Mouse (Mus musculus) embryonic stem cell, embryonic (primary cell): ENCODE results near the gene Atrip.

Experiments used
- CTCF ChIA-PET, 4 experiments: fragments of 300-600 bp in 2 of 4; fragments of 350-600 bp in 2 of 4; sonication (Branson Sonifier 250); formaldehyde crosslinking; loops; one replicate each; lab custom pipeline; 2022; ENCODE audit warnings: inconsistent platforms in 2 of 4; lab: Charles Lee
- POLR2A ChIA-PET, 4 experiments: fragments of 300-600 bp in 2 of 4; fragments of 350-600 bp in 2 of 4; sonication (Branson Sonifier 250); formaldehyde crosslinking; loops; one replicate each; lab custom pipeline; 2022; ENCODE audit warnings: antibody characterized with exemption in 4 of 4, inconsistent platforms in 1 of 4; lab: Charles Lee

Gene Atrip

GRCm38 (mm10) chr9:109073661-109074573 lies at the start of gene Atrip:
Gene Atrip (minus strand): TSS chr9:109074124.
- ChIA-PET CTCF (interaction anchor here (0.5 to 3.2 kb wide), 15 partner anchors 12 to 1202 kb away, joined by 3 to 14 read pairs (median 4); partner anchors contain the start of genes Trex1 (in 4 of the 4), Plxnb1 (in 1 of the 4) and Shisa5 (in 1 of the 4)), POLR2A (interaction anchor here (0.7 to 5.2 kb wide), 47 partner anchors 9 to 807 kb away, joined by 3 to 57 read pairs (median 5); partner anchors contain the start of genes Plxnb1 (in 3 of the 4), Trex1 (in 3 of the 4), Ccdc51 (in 2 of the 4) and Pfkfb4 (in 2 of the 4))

- POLR2A ChIA-PET = interaction anchor here in 3 of 4 experiments (0.9 to 1.9 kb wide), 8 partner anchors 9 to 37 kb away, joined by 3 to 7 read pairs (median 4); no protein-coding TSS in a partner anchor
- CTCF ChIA-PET = interaction anchor here (0.5 to 4.3 kb wide), 19 partner anchors 11 to 943 kb away, joined by 3 to 33 read pairs (median 6); partner anchors contain the start of genes Ccdc51 (in 1 of the 4), Tma7 (in 1 of the 4) and Trex1 (in 1 of the 4)
Measured at GRCm38 (mm10) chr9:109123266-109123665, 49.3 kb upstream of the Atrip start.

- CTCF ChIA-PET = interaction anchor here (0.5 to 4.3 kb wide), 22 partner anchors 10 to 943 kb away, joined by 3 to 33 read pairs (median 6); partner anchors contain the start of genes Ccdc51 (in 1 of the 4), Plxnb1 (in 1 of the 4), Tma7 (in 1 of the 4) and Trex1 (in 1 of the 4)
- POLR2A ChIA-PET = interaction anchor here in 3 of 4 experiments (0.6 to 1.9 kb wide), 10 partner anchors 16 to 275 kb away, joined by 3 to 7 read pairs (median 4); partner anchors contain the start of gene Plxnb1 (in 1 of the 3)
Measured at GRCm38 (mm10) chr9:109122553-109123085, 48.7 kb upstream of the Atrip start.

- ChIA-PET POLR2A (interaction anchor here in 3 of 4 experiments (0.6 to 1.5 kb wide), 8 partner anchors 25 to 278 kb away, joined by 3 to 6 read pairs (median 3); partner anchors contain the start of genes Ccdc51 (in 1 of the 3) and Tma7 (in 1 of the 3)), CTCF (interaction anchor here in 3 of 4 experiments (0.6 to 4.3 kb wide), 5 partner anchors 19 to 120 kb away, joined by 3 to 33 read pairs (median 3); no protein-coding TSS in a partner anchor)
Measured at GRCm38 (mm10) chr9:109120956-109121355, 47.0 kb upstream of the Atrip start.

GRCm38 (mm10) chr9:109119571-109119970 lies 45.6 kb upstream of the Atrip start:
- POLR2A ChIA-PET = interaction anchor here in 2 of 4 experiments (0.5 to 1.5 kb wide), 6 partner anchors 24 to 66 kb away, joined by 3 to 9 read pairs (median 4); partner anchors contain the start of genes Ccdc51 (in 1 of the 2), Plxnb1 (in 1 of the 2) and Tma7 (in 1 of the 2)
- CTCF ChIA-PET = interaction anchor here in 1 of 4 experiments (4.3 kb wide), 1 partner anchor 32 kb away, joined by 33 read pairs; no protein-coding TSS in a partner anchor

GRCm38 (mm10) chr9:109118106-109118505 lies 44.2 kb upstream of the Atrip start:
- ChIA-PET POLR2A (interaction anchor here (0.5 to 1.0 kb wide), 5 partner anchors 10 to 757 kb away, joined by 3 read pairs; partner anchors contain the start of gene Shisa5 (in 1 of the 4)), CTCF (interaction anchor here in 1 of 4 experiments (1.3 kb wide), 1 partner anchor 30 kb away, joined by 4 read pairs; no protein-coding TSS in a partner anchor)

GRCm38 (mm10) chr9:109116205-109116604 lies 42.3 kb upstream of the Atrip start:
- CTCF ChIA-PET = interaction anchor here in 1 of 4 experiments (1.1 kb wide), 1 partner anchor 28 kb away, joined by 3 read pairs; no protein-coding TSS in a partner anchor
- POLR2A ChIA-PET = interaction anchor here in 1 of 4 experiments (1.2 kb wide), 1 partner anchor 19 kb away, joined by 3 read pairs; no protein-coding TSS in a partner anchor

- POLR2A ChIA-PET = no interaction called here
- CTCF ChIA-PET = interaction anchor here in 1 of 4 experiments (1.0 kb wide), 1 partner anchor 26 kb away, joined by 3 read pairs; no protein-coding TSS in a partner anchor
Measured at GRCm38 (mm10) chr9:109114871-109115270, 40.9 kb upstream of the Atrip start.

GRCm38 (mm10) chr9:109114276-109114675 lies 40.4 kb upstream of the Atrip start:
- POLR2A ChIA-PET = interaction anchor here in 3 of 4 experiments (0.7 to 1.8 kb wide), 4 partner anchors 10 to 100 kb away, joined by 3 to 4 read pairs (median 4); partner anchors contain the start of gene Plxnb1 (in 1 of the 3)
- CTCF ChIA-PET = no interaction called here

- ChIA-PET POLR2A (interaction anchor here in 2 of 4 experiments (0.9 to 1.8 kb wide), 4 partner anchors 11 to 26 kb away, joined by 3 to 4 read pairs (median 4); partner anchors contain the start of gene Plxnb1 (in 1 of the 2)), CTCF (interaction anchor here in 1 of 4 experiments (2.1 to 2.4 kb wide), 2 partner anchors 9 to 26 kb away, joined by 7 to 11 read pairs; no protein-coding TSS in a partner anchor)
Measured at GRCm38 (mm10) chr9:109113331-109113730, 39.4 kb upstream of the Atrip start.

- POLR2A ChIA-PET = interaction anchor here in 2 of 4 experiments (0.6 to 1.1 kb wide), 3 partner anchors 11 to 23 kb away, joined by 3 read pairs; no protein-coding TSS in a partner anchor
- CTCF ChIA-PET = interaction anchor here in 2 of 4 experiments (0.6 to 2.4 kb wide), 4 partner anchors 11 to 974 kb away, joined by 3 to 11 read pairs (median 6); partner anchors contain the start of gene Plxnb1 (in 1 of the 2)
Measured at GRCm38 (mm10) chr9:109111591-109111990, 37.7 kb upstream of the Atrip start.

GRCm38 (mm10) chr9:109111101-109111500 lies 37.2 kb upstream of the Atrip start:
- ChIA-PET CTCF (interaction anchor here in 1 of 4 experiments (2.4 kb wide), 1 partner anchor 23 kb away, joined by 11 read pairs; no protein-coding TSS in a partner anchor), POLR2A (interaction anchor here in 1 of 4 experiments (1.1 kb wide), 1 partner anchor 18 kb away, joined by 3 read pairs; no protein-coding TSS in a partner anchor)

- POLR2A ChIA-PET = interaction anchor here in 1 of 4 experiments (0.7 kb wide), 1 partner anchor 23 kb away, joined by 3 read pairs; no protein-coding TSS in a partner anchor
- CTCF ChIA-PET = no interaction called here
Measured at GRCm38 (mm10) chr9:109110240-109110639, 36.3 kb upstream of the Atrip start.

GRCm38 (mm10) chr9:109107341-109107740 lies 33.4 kb upstream of the Atrip start:
- ChIA-PET CTCF (interaction anchor here in 1 of 4 experiments (0.6 kb wide), 1 partner anchor 66 kb away, joined by 4 read pairs; no protein-coding TSS in a partner anchor), POLR2A (no interaction called here)

GRCm38 (mm10) chr9:109105648-109106047 lies 31.7 kb upstream of the Atrip start:
- ChIA-PET CTCF (interaction anchor here in 1 of 4 experiments (1.0 to 1.2 kb wide), 2 partner anchors 17 to 18 kb away, joined by 5 to 6 read pairs; no protein-coding TSS in a partner anchor), POLR2A (interaction anchor here in 3 of 4 experiments (0.6 to 1.4 kb wide), 7 partner anchors 9 to 154 kb away, joined by 3 to 8 read pairs (median 4); partner anchors contain the start of gene Plxnb1 (in 2 of the 3))

GRCm38 (mm10) chr9:109105011-109105410 lies 31.1 kb upstream of the Atrip start:
- ChIA-PET CTCF (interaction anchor here in 1 of 4 experiments (1.0 to 1.2 kb wide), 2 partner anchors 17 kb away, joined by 5 to 6 read pairs; no protein-coding TSS in a partner anchor), POLR2A (interaction anchor here (0.5 to 1.4 kb wide), 6 partner anchors 8 to 52 kb away, joined by 3 to 8 read pairs (median 4); partner anchors contain the start of gene Plxnb1 (in 2 of the 4))
